Mouse (Mus musculus) testis, adult 2 months (tissue): ENCODE results near the gene Hoxb7.

Source experiments
- CTCF ChIP-seq: fragments of 200-500 bp; IDR thresholded peaks from 2 replicates; pipeline ENCODE4 v1.5.1; 2012; ENCODE audit warnings: low read depth, mild to moderate bottlenecking, inconsistent platforms, low read length, moderate library complexity; ENCODE audit not compliant: control insufficient read depth, insufficient read depth, insufficient replicate concordance
- POLR2A ChIP-seq: fragments of 200-500 bp; IDR thresholded peaks from 2 replicates; pipeline ENCODE4 v1.6.1; 2012; ENCODE audit warnings: low read depth, mild to moderate bottlenecking, inconsistent platforms, low read length, moderate library complexity; ENCODE audit not compliant: control insufficient read depth

DNA sequence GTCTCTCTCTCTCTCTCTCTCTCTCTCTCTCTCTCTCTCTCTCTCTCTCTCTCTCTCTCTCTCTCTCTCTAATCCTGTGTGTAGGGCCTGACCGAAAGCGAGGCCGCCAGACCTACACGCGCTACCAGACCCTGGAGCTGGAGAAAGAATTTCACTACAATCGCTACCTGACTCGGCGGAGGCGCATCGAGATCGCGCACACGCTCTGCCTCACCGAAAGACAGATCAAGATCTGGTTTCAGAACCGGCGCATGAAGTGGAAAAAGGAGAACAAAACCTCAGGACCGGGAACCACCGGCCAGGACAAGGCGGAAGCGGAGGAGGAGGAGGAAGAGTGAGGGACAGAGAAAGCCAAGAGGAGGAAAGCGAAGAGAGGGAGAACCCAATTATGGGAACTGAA is 2.9 kb downstream of the Hoxb7 start:
- TF ChIP-seq CTCF (no peak), POLR2A (no peak)
